Mouse (Mus musculus) forebrain, embryonic 16.5 days (tissue): ENCODE results near the gene Herc1. TPM values are rescaled to one million over a fixed set of nuclear protein-coding genes. Genes with fewer than 3 reads are reported as not detected.

Experiments used
- ATAC-seq: fragments of 200-750 bp; cut with Nextera tagmentation; 2 replicates; pipeline ENCODE4 v1.8.0; 2017; ENCODE audit warnings: mild to moderate bottlenecking, moderate library complexity
- H3K27ac ChIP-seq: fragments of 300-500 bp; sonication (generic); 2 replicates; pipeline ENCODE4 v1.5.1; 2014; ENCODE audit warnings: low read length, control low read depth
- H3K27me3 ChIP-seq: fragments of 300-500 bp; sonication (generic); replicated peaks from 2 replicates; pipeline ENCODE4 v1.6.1; 2014; ENCODE audit warnings: low read length; ENCODE audit not compliant: control insufficient read depth, insufficient read depth
- H3K36me3 ChIP-seq: fragments of 300-500 bp; sonication (generic); 2 replicates; pipeline ENCODE4 v1.6.1; 2014; ENCODE audit not compliant: control insufficient read depth, insufficient read depth
- H3K4me1 ChIP-seq: fragments of 300-500 bp; sonication (generic); replicated peaks from 2 replicates; pipeline ENCODE4 v1.6.1; 2014; ENCODE audit warnings: low read length; ENCODE audit not compliant: control insufficient read depth, insufficient read depth
- H3K4me2 ChIP-seq: fragments of 300-500 bp; sonication (generic); 2 replicates; pipeline ENCODE4 v1.6.1; 2014; ENCODE audit warnings: mild to moderate bottlenecking, low read length, control low read depth
- H3K4me3 ChIP-seq: fragments of 300-500 bp; sonication (generic); replicated peaks from 2 replicates; pipeline ENCODE4 v1.5.1; 2014; ENCODE audit warnings: mild to moderate bottlenecking, low read length, control low read depth
- H3K9ac ChIP-seq: fragments of 300-500 bp; sonication (generic); replicated peaks from 2 replicates; pipeline ENCODE4 v1.6.1; 2014; ENCODE audit warnings: low read depth, low read length, control low read depth
- H3K9me3 ChIP-seq: fragments of 300-500 bp; sonication (generic); 2 replicates; pipeline ENCODE4 v1.6.1; 2016; ENCODE audit warnings: low read length; ENCODE audit not compliant: control insufficient read depth
- WGBS: fragments of 180-500 bp; shearing (Covaris S2); extraction: QIAGEN DNeasy Blood & Tissue Kit; methylation state at CpG from one replicate; pipeline ENCODE4 v1.1.7; 2014; 5-methylcytosine and 5-hydroxymethylcytosine counted together
- polyA plus RNA-seq: library from polyadenylated mRNA; unstranded; fragments of >200 nt; fragmentation: Nextera tagmentation; extraction: Ambion mirVana; gene quantifications from 2 replicates; pipeline ENCODE4 v1.2.1, GENCODE M21; 2015

Gene Herc1
- polyA plus RNA-seq, 1 experiment from 2014 or later = 59.9 TPM

GRCm38 (mm10) chr9:66448253-66448652, 98.0 kb downstream of the Herc1 start:
- Histone ChIP-seq H3K27me3 (no peaks in the 10 kb centered on the region), H3K27ac (no peak overlapping the region), H3K4me2 (no peak overlapping the region), H3K4me3 (no peak overlapping the region), H3K36me3 (peaks cover 19% of the 10 kb centered on the region), H3K4me1 (no peaks in the 10 kb centered on the region), H3K9ac (no peak overlapping the region), H3K9me3 (no peaks in the 10 kb centered on the region)
- WGBS = 88% methylated on average over 5 of the region's 5 CpGs
- no peak for ATAC-seq

- Histone ChIP-seq H3K4me2 (no peak overlapping the region), H3K4me1 (no peaks in the 10 kb centered on the region), H3K9me3 (no peaks in the 10 kb centered on the region), H3K36me3 (peaks cover 32% of the 10 kb centered on the region), H3K9ac (no peak overlapping the region), H3K4me3 (no peak overlapping the region), H3K27ac (no peak overlapping the region), H3K27me3 (no peaks in the 10 kb centered on the region)
- ATAC-seq = no peak
- WGBS = 54% methylated on average over 4 of the region's 4 CpGs
Observed at GRCm38 (mm10) chr9:66465087-66465486, 114.8 kb downstream of the Herc1 start.

GRCm38 (mm10) chr9:66477785-66478184, 127.5 kb downstream of the Herc1 start:
- WGBS = 67% methylated on average over 2 of the region's 2 CpGs
- Histone ChIP-seq H3K9me3 (no peaks in the 10 kb centered on the region), H3K4me1 (no peaks in the 10 kb centered on the region), H3K36me3 (peaks cover 24% of the 10 kb centered on the region), H3K9ac (no peak overlapping the region), H3K27ac (no peak overlapping the region), H3K27me3 (no peaks in the 10 kb centered on the region), H3K4me2 (no peak overlapping the region), H3K4me3 (no peak overlapping the region)
- no peak for ATAC-seq

GRCm38 (mm10) chr9:66483429-66483828, 133.2 kb downstream of the Herc1 start:
- Histone ChIP-seq H3K27ac (no peak overlapping the region), H3K9me3 (no peaks in the 10 kb centered on the region), H3K9ac (no peak overlapping the region), H3K4me2 (no peak overlapping the region), H3K4me1 (no peaks in the 10 kb centered on the region), H3K4me3 (no peak overlapping the region), H3K27me3 (no peaks in the 10 kb centered on the region), H3K36me3 (peaks cover 51% of the 10 kb centered on the region)
- 95% methylated on average over 3 of the region's 3 CpGs for WGBS
- ATAC-seq = no peak

DNA sequence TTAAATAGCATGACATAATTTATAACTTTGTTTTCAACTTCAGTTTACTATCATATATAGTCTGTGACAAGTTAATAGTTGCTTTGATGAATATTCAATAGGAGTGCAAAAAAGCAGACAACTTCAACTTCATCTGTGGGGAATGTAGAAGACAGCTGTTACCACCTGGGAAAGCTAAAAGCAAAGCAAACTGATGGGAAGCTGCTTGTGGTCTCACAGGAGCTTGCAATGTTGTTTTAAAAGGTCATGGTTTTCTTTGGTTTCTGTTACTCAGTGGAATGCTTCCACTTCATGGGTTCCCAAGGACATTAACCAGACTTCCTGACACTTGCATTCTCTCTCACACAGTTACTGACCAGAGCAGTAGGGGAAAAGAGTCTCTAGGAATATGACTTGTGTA, 138.5 kb downstream of the Herc1 start:
- Histone ChIP-seq H3K4me1 (no peaks in the 10 kb centered on the region), H3K9me3 (no peaks in the 10 kb centered on the region), H3K4me3 (no peak overlapping the region), H3K27ac (no peak overlapping the region), H3K27me3 (no peaks in the 10 kb centered on the region), H3K4me2 (no peak overlapping the region), H3K9ac (no peak overlapping the region), H3K36me3 (peaks cover 64% of the 10 kb centered on the region)
- no peak for ATAC-seq

DNA sequence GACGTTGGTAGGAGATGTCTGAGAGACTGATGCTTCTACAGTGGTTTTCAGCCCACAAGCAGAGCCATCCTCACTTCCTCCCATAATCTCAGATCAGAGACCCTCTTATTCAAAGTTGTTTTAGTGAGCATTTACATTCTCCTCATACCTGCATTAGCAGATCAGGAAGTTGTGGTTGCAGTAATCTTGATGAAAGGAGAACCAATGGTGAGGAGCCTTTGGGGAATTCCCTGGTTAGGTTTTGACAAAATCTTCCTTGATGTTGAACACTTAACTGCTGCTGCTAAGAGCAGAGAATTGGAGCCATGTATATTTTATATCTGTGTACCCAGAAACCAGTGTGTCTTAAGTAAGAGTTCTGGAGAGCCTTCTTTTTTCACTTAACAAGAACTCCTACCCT, 142.1 kb downstream of the Herc1 start:
- peaks cover 52% of the 10 kb centered on the region for H3K36me3 ChIP-seq
- no peaks in the 10 kb centered on the region for H3K9me3 ChIP-seq
- H3K4me1 ChIP-seq = no peaks in the 10 kb centered on the region
- H3K4me2 ChIP-seq = no peak overlapping the region
- no peak for ATAC-seq
- no peaks in the 10 kb centered on the region for H3K27me3 ChIP-seq
- no peak overlapping the region for H3K27ac ChIP-seq
- no peak overlapping the region for H3K4me3 ChIP-seq
- H3K9ac ChIP-seq = no peak overlapping the region
- 96% methylated on average over 1 of the region's 1 CpGs for WGBS

DNA sequence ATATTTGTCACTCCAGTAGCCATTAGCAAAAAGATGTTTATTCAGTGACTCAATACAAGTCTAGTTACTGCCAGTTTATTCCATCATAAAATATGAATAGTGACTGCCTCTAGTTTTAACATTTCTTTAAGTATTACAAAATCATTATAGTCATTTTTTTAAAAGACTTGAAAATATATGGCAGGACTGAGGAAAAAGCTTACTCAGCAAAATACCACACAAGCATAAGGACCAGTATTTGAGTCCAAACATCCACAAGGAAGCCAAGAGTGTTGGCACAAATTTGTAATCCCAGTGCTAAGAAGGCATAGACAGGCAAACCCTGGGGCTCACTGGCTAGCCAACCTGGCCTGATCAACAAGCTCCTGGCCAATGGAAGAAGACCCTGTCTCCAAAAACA, 143.7 kb downstream of the Herc1 start:
- no peak overlapping the region for H3K4me2 ChIP-seq
- no peak overlapping the region for H3K4me3 ChIP-seq
- H3K27ac ChIP-seq = no peak overlapping the region
- no peak for ATAC-seq
- peaks cover 52% of the 10 kb centered on the region for H3K36me3 ChIP-seq
- no peaks in the 10 kb centered on the region for H3K9me3 ChIP-seq
- H3K4me1 ChIP-seq = no peaks in the 10 kb centered on the region
- H3K27me3 ChIP-seq = no peaks in the 10 kb centered on the region
- H3K9ac ChIP-seq = no peak overlapping the region

DNA sequence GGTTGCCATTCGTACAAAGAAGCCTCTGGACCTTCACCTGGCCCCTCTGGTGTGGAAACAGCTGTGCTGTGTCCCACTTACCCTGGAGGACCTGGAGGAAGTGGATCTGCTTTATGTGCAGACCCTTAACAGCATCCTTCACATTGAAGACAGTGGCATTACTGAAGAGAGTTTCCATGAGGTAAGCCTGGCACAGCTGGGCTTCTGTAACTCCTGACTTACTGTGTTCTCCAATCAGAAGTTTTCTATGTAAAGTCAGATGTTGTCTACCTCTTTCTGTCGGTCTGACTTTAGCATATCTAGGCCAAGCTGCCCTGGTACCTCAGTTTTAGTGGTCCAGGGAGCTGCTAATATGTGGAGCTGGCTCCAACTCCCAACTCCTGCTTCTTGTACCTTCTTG, 151.0 kb downstream of the Herc1 start:
- no peak overlapping the region for H3K4me3 ChIP-seq
- no peak for ATAC-seq
- no peak overlapping the region for H3K4me2 ChIP-seq
- H3K9me3 ChIP-seq = no peaks in the 10 kb centered on the region
- H3K36me3 ChIP-seq = peaks cover 34% of the 10 kb centered on the region
- WGBS = 70% methylated on average over 2 of the region's 2 CpGs
- H3K27me3 ChIP-seq = no peaks in the 10 kb centered on the region
- peaks cover 10% of the 10 kb centered on the region for H3K4me1 ChIP-seq
- no peak overlapping the region for H3K9ac ChIP-seq
- no peak overlapping the region for H3K27ac ChIP-seq

DNA sequence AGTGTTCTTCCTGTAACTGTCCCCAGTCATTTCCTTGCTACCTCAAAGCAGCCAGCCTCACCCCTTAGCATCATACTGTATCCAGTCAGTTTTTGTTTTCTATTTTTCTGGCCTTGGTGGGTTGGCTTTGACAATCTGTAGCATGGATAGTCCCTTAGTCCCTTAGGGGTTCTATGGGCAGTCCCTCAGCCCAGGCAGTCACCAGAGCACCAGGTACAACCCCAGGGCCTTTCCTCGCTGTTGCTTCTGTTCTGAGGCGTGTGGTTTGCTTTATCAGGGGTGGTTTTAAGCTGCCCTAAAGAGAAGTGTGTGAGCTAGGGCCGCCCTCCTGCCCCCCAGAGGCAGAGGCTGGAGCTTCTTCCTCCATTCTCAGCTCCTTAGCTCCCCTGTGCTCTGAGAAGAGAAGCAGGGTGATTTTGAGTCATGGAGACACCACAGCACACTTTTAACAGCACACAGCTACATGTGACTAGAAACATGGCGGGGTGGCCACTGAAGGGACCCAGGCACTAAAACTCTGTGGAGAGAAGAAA, 153.7 kb downstream of the Herc1 start:
- Histone ChIP-seq H3K27me3 (no peaks in the 10 kb centered on the region), H3K4me3 (no peak overlapping the region)

GRCm38 (mm10) chr9:66504518-66504917, 154.3 kb downstream of the Herc1 start:
- Histone ChIP-seq H3K27ac (peak overlapping the region; percentile 13; the same call in 1 of the 2 replicates), H3K9ac (no peak overlapping the region)
- 89% methylated on average over 13 of the region's 13 CpGs for WGBS

More for the DNA sequence above, 153.7 kb downstream of the Herc1 start:
- H3K27ac ChIP-seq = no peak overlapping the region; the same call in 1 of the 2 replicates
- 86% methylated on average over 4 of the region's 4 CpGs for WGBS
- no peak overlapping the region for H3K4me2 ChIP-seq
- H3K4me1 ChIP-seq = peaks cover 15% of the 10 kb centered on the region
- H3K36me3 ChIP-seq = peaks cover 32% of the 10 kb centered on the region
- H3K9ac ChIP-seq = no peak overlapping the region
- no peak for ATAC-seq
- no peaks in the 10 kb centered on the region for H3K9me3 ChIP-seq

More at GRCm38 (mm10) chr9:66504518-66504917, 154.3 kb downstream of the Herc1 start:
- Histone ChIP-seq H3K27me3 (no peaks in the 10 kb centered on the region), H3K36me3 (peaks cover 37% of the 10 kb centered on the region), H3K4me2 (no peak overlapping the region), H3K4me1 (peaks cover 15% of the 10 kb centered on the region), H3K9me3 (no peaks in the 10 kb centered on the region), H3K4me3 (no peak overlapping the region)
- ATAC-seq = no peak
